Mouse (Mus musculus): ENCODE measurements around the gene Wnt10b.

The Wnt10b gene

DNA sequence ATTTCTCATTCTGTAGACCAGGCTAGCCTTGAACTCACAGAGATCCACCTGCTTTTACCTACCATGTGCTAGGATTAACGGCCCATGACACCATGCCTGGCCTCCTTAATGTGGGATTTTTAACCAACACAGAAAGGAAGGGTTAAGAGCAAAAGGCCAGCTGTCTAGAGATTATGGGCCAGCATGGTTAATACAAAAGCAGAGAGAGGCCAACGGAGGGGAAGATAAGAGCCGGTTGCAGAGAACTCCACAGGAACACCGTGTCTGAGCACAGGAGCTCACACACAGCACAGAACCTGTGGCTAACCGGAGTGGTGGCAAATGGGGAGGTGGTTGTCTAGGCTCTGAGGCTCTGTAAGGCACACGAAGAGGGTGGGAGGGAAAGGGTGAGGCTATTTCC lies 44.6 kb downstream of the Wnt10b start:
- DNase-seq (ENCODE audit: extremely low read depth, insufficient read length, low spot score), result no peak

GRCm38 (mm10) chr15:98732006-98732531 lies 45.9 kb downstream of the Wnt10b start:
- no peak for DNase-seq (ENCODE audit: extremely low read depth, insufficient read length, low spot score)

DNA sequence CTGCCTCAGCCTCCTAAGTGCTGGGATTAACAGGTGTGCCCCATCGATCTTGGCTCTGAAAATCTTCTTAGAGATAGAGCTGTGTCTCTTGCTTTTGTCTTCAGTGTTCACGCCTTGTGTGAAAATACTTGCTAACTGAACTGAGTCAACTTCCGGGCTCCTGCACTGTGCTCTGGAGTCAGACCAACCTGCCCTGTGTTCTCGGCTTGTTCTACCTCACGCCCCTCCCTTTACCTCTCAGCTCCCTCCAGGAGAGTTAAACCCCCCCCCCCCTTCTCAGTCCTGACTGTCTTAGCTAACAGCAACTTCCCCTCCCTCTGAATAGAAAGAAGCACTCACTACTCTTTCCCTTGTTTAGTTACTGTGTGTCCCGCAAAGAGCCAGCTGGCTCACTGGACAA lies 47.2 kb downstream of the Wnt10b start:
- no peak for DNase-seq (ENCODE audit: extremely low read depth, insufficient read length, low spot score)

DNA sequence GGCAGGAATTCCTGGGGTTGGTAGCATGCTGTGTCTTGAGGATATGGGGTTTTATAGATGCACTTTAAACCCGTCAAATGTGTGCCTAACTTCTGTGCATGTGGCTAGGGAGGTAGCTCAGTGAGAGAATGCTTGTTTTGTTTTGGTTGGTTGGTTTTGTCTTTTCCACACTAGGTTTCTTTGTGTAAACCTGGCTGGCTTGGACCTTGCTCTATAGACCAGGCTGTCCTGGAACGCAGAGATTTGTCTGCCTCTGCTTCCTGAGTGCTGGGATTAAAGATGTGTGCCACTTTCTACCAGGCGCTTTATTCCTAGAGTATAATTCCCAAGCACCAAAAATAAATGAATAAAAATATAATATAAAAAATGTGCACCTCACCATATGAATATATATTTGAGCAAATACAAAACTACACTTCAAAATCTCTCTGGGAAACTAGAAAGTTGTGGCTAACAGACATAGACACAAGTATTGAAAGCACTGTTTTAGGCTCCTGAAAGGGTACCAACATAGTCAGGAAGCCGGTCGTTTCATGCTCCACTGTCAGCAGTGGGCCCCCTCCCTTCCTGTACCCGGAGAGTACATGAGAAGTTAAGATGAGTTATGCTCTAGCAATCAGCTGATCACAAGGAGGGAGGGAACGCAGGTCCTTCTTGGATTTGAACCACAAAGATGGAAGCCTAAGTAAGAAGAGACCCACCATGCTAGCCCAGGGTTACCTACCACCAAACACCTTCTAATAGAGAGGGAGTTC lies 48.0 kb downstream of the Wnt10b start:
- DNase-seq (ENCODE audit: extremely low read depth, insufficient read length, low spot score), result no peak

DNA sequence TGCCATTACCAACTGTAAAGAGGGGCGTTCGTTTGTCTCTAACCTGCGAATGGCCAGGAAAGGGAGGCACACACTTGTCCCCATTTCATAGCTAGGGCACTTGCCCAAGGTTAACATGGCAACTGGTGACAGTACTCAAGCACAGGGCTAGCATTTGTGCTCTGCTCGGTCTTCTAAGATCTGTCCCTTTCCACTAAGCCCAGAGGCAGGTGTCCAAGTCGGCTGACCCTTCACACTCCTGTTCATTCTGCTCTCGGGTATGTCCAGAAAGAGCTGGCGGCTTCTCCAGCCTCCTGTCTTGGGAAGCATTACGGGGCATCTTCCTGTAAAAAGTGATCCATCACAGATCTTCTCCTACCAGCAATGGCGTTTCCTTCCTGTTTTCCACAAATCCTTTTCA lies 49.6 kb downstream of the Wnt10b start:
- DNase-seq (ENCODE audit: extremely low read depth, insufficient read length, low spot score), result no peak

- peak; percentile 75 for DNase-seq (ENCODE audit: extremely low read depth, insufficient read length, low spot score)
Observed at GRCm38 (mm10) chr15:98727443-98728321, 50.3 kb downstream of the Wnt10b start, which contains the start of gene Fkbp11. TSS of gene Fkbp11 (minus strand) at chr15:98728198.

- DNase-seq (ENCODE audit: extremely low read depth, insufficient read length, low spot score), result no peak
Observed at GRCm38 (mm10) chr15:98726746-98727145, 51.2 kb downstream of the Wnt10b start.

DNA sequence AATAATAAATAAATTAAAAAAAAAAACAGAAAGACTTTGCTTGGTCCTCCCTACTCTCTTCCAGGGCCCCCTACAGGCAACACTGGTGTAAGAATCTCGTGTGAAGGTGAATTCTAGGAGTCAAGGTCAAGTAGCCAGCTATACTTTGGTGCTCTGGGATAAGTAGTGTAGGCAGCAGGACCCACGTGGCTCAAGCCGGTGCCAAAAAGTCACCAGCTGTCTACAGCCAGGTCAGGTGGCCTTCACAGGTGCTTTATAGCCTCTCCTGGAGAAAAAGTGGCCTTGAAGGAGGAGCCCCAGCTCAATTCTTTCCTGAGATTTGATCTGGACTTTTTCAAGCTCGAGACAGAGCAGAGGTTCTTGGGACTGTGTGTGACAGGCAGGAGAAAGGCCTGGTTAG lies 51.9 kb downstream of the Wnt10b start:
- no peak for DNase-seq (ENCODE audit: extremely low read depth, insufficient read length, low spot score)

GRCm38 (mm10) chr15:98724441-98724840 lies 53.5 kb downstream of the Wnt10b start:
- no peak for DNase-seq (ENCODE audit: extremely low read depth, insufficient read length, low spot score)

DNA sequence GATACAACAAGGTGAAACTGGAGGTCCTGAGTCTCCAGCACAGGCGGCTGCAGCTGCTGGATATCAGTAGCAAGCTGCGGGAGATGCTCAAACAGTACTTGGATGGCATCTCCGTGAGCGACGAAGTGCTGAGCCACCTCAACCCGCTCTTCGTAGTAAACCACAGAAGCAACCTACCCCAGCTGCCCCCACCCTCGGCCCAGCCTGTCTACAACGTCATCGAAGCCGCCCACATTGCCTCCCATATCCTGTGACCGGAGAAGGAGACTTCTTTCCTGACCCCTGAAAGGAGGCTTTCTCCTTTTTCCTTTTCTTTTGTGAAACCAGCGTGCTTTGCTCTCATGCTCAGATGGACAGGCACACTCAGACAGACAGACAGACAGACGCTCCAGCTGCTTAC lies 55.1 kb downstream of the Wnt10b start:
- no peak for DNase-seq (ENCODE audit: extremely low read depth, insufficient read length, low spot score)

DNA sequence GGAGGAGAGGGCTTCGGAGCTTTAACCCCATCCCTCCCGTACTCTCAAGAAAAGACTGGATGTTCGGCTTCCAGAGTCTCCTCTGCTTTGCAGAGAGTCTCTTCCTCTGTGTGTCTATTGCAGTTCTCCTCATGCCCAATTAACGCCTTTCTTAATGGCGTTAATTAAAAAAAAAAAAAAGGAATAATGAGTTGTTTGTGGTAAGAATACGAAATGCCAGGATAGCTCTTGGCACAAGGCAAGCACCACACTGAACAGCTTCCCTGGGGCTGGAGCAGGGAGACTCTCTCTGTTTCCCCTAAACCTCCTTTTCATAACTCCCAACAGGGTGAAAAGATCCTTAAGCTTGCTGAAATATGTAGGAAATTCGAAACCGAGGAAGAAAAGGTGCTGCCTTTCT lies 55.8 kb downstream of the Wnt10b start:
- no peak for DNase-seq (ENCODE audit: extremely low read depth, insufficient read length, low spot score)

All from 3134 (cell line).